Mouse (Mus musculus) MEL (cell line): Measurements from ENCODE around the gene Exosc1. TPM values are rescaled to one million over a fixed set of nuclear protein-coding genes. Genes with fewer than 3 reads are reported as not detected.

ENCODE experiments used
- DNase-seq: peaks from one replicate; pipeline ENCODE4 v3.0.0; 2011; ENCODE audit warnings: low read depth, low spot score
- H3K27ac ChIP-seq: 2 replicates; pipeline ENCODE4 v1.5.1; 2012; ENCODE audit warnings: low read depth, mild to moderate bottlenecking, control low read depth, low read length, moderate library complexity; ENCODE audit not compliant: control insufficient read depth
- H3K27me3 ChIP-seq, 2 experiments: fragments of 150-350 bp in 1 of 2; sonication (generic) in 1 of 2; 2 replicates each; pipeline ENCODE4 v1.6.1; 2012; ENCODE audit warnings: low read length in 2 of 2, mild to moderate bottlenecking in 2 of 2, improper control_type of control experiment in 1 of 2, moderate library complexity in 1 of 2; ENCODE audit not compliant: insufficient read depth in 2 of 2, control insufficient read depth in 1 of 2
- H3K36me3 ChIP-seq, 2 experiments: 2 replicates each; pipeline ENCODE4 v1.6.1; 2012 to 2014; ENCODE audit warnings: low read length in 2 of 2, improper control_type of control experiment in 1 of 2, inconsistent platforms in 1 of 2, mild to moderate bottlenecking in 1 of 2; ENCODE audit not compliant: insufficient read depth in 2 of 2, control insufficient read depth in 1 of 2
- H3K4me1 ChIP-seq, 2 experiments: fragments of 150-350 bp in 1 of 2; sonication (generic) in 1 of 2; 2 replicates each; pipeline ENCODE4 v1.6.1; 2012; ENCODE audit warnings: low read length in 2 of 2, improper control_type of control experiment in 1 of 2, mild to moderate bottlenecking in 1 of 2; ENCODE audit not compliant: insufficient read depth in 2 of 2, control insufficient read depth in 1 of 2
- H3K4me3 ChIP-seq, 2 experiments: fragments of 150-350 bp in 1 of 2; sonication (generic) in 1 of 2; 2 replicates each; pipeline ENCODE4 v1.5.1; 2012; ENCODE audit warnings: low read depth in 2 of 2, low read length in 2 of 2, mild to moderate bottlenecking in 2 of 2, moderate library complexity in 2 of 2, control low read depth in 1 of 2, improper control_type of control experiment in 1 of 2; ENCODE audit not compliant: control insufficient read depth in 1 of 2, insufficient read depth in 1 of 2
- H3K79me2 ChIP-seq: 2 replicates; pipeline ENCODE4 v1.6.1; 2012; ENCODE audit warnings: mild to moderate bottlenecking, low read length, moderate library complexity; ENCODE audit not compliant: control insufficient read depth, poor library complexity, insufficient read depth
- H3K9ac ChIP-seq: 2 replicates; pipeline ENCODE4 v1.6.1; 2012; ENCODE audit warnings: low read depth, mild to moderate bottlenecking, control low read depth, low read length, moderate library complexity; ENCODE audit not compliant: control insufficient read depth, poor library complexity, severe bottlenecking
- H3K9me3 ChIP-seq: fragments of 150-350 bp; sonication (generic); replicated peaks from 2 replicates; pipeline ENCODE4 v1.6.1; 2012; ENCODE audit warnings: mild to moderate bottlenecking, low read length, improper control_type of control experiment, moderate library complexity; ENCODE audit not compliant: insufficient read depth
- CHD2 ChIP-seq: IDR thresholded peaks from 2 replicates; pipeline ENCODE4 v1.6.1; 2011; ENCODE audit warnings: low read length, improper control_type of control experiment
- CTCF ChIP-seq, 3 experiments: IDR thresholded peaks in 2 of 3; conservative IDR thresholded peaks in 1 of 3; 2 replicates each; pipeline ENCODE4 v1.5.1; 2011 to 2012; ENCODE audit warnings: low read length in 3 of 3, low read depth in 2 of 3, mild to moderate bottlenecking in 2 of 3, improper control_type of control experiment in 1 of 3, inconsistent platforms in 1 of 3, mixed read lengths in 1 of 3, moderate library complexity in 1 of 3; ENCODE audit not compliant: control insufficient read depth in 1 of 3, insufficient read depth in 1 of 3, poor library complexity in 1 of 3, severe bottlenecking in 1 of 3
- JUND ChIP-seq: IDR thresholded peaks from 2 replicates; pipeline ENCODE4 v1.6.1; 2011; ENCODE audit warnings: low read depth, mild to moderate bottlenecking, improper control_type of control experiment, low read length
- MAFK ChIP-seq: IDR thresholded peaks from 2 replicates; pipeline ENCODE4 v1.6.1; 2011; ENCODE audit warnings: low read depth, mild to moderate bottlenecking, low read length, improper control_type of control experiment, borderline replicate concordance
- MAZ ChIP-seq: IDR thresholded peaks from 2 replicates; pipeline ENCODE4 v1.6.1; 2012; ENCODE audit warnings: low read depth, mild to moderate bottlenecking, inconsistent platforms, low read length, improper control_type of control experiment
- MYB ChIP-seq: IDR thresholded peaks from 2 replicates; pipeline ENCODE4 v1.6.1; 2011; ENCODE audit warnings: mild to moderate bottlenecking, low read depth, low read length, improper control_type of control experiment
- NRF1 ChIP-seq: IDR thresholded peaks from 2 replicates; pipeline ENCODE4 v1.6.1; 2014; ENCODE audit warnings: low read depth, mild to moderate bottlenecking, inconsistent platforms, low read length, improper control_type of control experiment, moderate library complexity; ENCODE audit not compliant: poor library complexity, insufficient read depth, severe bottlenecking
- POLR2AphosphoS2 ChIP-seq: IDR thresholded peaks from 2 replicates; pipeline ENCODE4 v1.6.1; 2011; ENCODE audit warnings: low read length, improper control_type of control experiment
- RAD21 ChIP-seq: IDR thresholded peaks from 2 replicates; pipeline ENCODE4 v1.6.1; 2011; ENCODE audit warnings: mild to moderate bottlenecking, low read depth, low read length, improper control_type of control experiment
- TAL1 ChIP-seq: IDR thresholded peaks from 2 replicates; pipeline ENCODE4 v1.6.1; 2012; ENCODE audit warnings: mild to moderate bottlenecking, inconsistent platforms, low read length, moderate library complexity, mixed read lengths
- UBTF ChIP-seq: IDR thresholded peaks from 2 replicates; pipeline ENCODE4 v1.6.1; 2012; ENCODE audit warnings: low read depth, mild to moderate bottlenecking, inconsistent platforms, low read length, improper control_type of control experiment, moderate library complexity, borderline replicate concordance; ENCODE audit not compliant: insufficient read depth
- USF2 ChIP-seq, 2 experiments: IDR thresholded peaks; 2 replicates each; pipeline ENCODE4 v1.6.1; 2011 to 2012; ENCODE audit warnings: improper control_type of control experiment in 2 of 2, low read length in 2 of 2, borderline replicate concordance in 1 of 2, inconsistent platforms in 1 of 2, low read depth in 1 of 2, mild to moderate bottlenecking in 1 of 2; ENCODE audit not compliant: insufficient read depth in 1 of 2
- ZKSCAN1 ChIP-seq: IDR thresholded peaks from 2 replicates; pipeline ENCODE4 v1.6.1; 2012; ENCODE audit warnings: low read depth, mild to moderate bottlenecking, inconsistent platforms, low read length, improper control_type of control experiment, moderate library complexity
- polyA plus RNA-seq, 2 experiments: library from polyadenylated mRNA; stranded (reverse) in 1 of 2; unstranded in 1 of 2; fragments of >175 nt in 1 of 2; fragments of >200 nt in 1 of 2; gene quantifications; 2 replicates each; pipeline versions ENCODE4 v1.2.1 to v1.2.4; 2012; ENCODE audit warnings: low replicate concordance in 2 of 2, low read depth in 1 of 2; ENCODE audit not compliant: insufficient read length in 2 of 2, insufficient read depth in 1 of 2, missing spikeins in 1 of 2
- total RNA-seq: library from RNA; depleted of rRNA; stranded (reverse); fragments of 300-350 nt; gene quantifications from 2 replicates; pipeline ENCODE4 v1.2.3, GENCODE M21; 2012; rRNA removed

Gene Exosc1
- total and polyA plus RNA-seq, 3 experiments: 118 to 390 (median 162) TPM

- Histone ChIP-seq H3K27ac (no peak overlapping the region), H3K4me3 (no peak overlapping the region), H3K27me3 (no peaks in the 10 kb centered on the region), H3K79me2 (no peaks in the 10 kb centered on the region), H3K9me3 (no peaks in the 10 kb centered on the region), H3K36me3 (peaks cover 0 to 45% of the 10 kb centered on the region in 2 experiments; a peak in 2 of 4 replicates), H3K9ac (no peak overlapping the region)
- DNase-seq: no peak
- TF ChIP-seq CTCF (IDR thresholded peaks at IDR 0.05 in 2 of 3, conservative IDR thresholded peaks at IDR 0.05 in 1 of 3; ENCODE audit: control insufficient read depth in 1 of 3, insufficient read depth in 1 of 3, low read depth in 2 of 3, low read length in 3 of 3, poor library complexity in 1 of 3, severe bottlenecking in 1 of 3) (no peak), MAZ (no peak), JUND (no peak), CHD2 (no peak), NRF1 (no peak), MYB (no peak), MAFK (no peak), ZKSCAN1 (no peak), USF2 (IDR thresholded peaks at IDR 0.05; ENCODE audit: borderline replicate concordance in 1 of 2, insufficient read depth in 1 of 2, low read depth in 1 of 2, low read length in 2 of 2) (no peak), RAD21 (no peak), UBTF (no peak), TAL1 (no peak), POLR2AphosphoS2 (no peak)
- TF ChIP-seq, all 39 proteins: peak for 0
- H3K4me1 ChIP-seq: no peaks in the 10 kb centered on the region
Measured at GRCm38 (mm10) chr19:41874356-41874755, 58.9 kb downstream of the Exosc1 start.

Other genes with a start within 250 kb of the Exosc1 start
- gene Slit1, start 189.8 kb downstream of the Exosc1 start, total RNA-seq: 0.04 TPM in 1 of 2 replicates, not detected in the other
- under 1 TPM in 1 of 2 experiments, not detected in 1; 0.04 TPM for gene Slit1, start 189.8 kb downstream of the Exosc1 start, polyA plus RNA-seq
- 47.5 and 53.9 TPM in 2 replicates for gene Arhgap19, start 131.4 kb downstream of the Exosc1 start, total RNA-seq
- 10 to 100 TPM in 1 of 2 experiments, not detected in 1; 67.9 TPM for gene Arhgap19, start 131.4 kb downstream of the Exosc1 start, polyA plus RNA-seq
- 26.7 and 36.0 TPM in 2 replicates for gene Frat1, start 103.5 kb downstream of the Exosc1 start, total RNA-seq
- gene Frat1, start 103.5 kb downstream of the Exosc1 start, polyA plus RNA-seq: 10 to 100 TPM in 1 of 2 experiments, not detected in 1; 31.5 TPM
- gene Frat2, start 85.3 kb downstream of the Exosc1 start, total RNA-seq: 55.6 and 58.2 TPM in 2 replicates
- 100 to 1,000 TPM in 1 of 2 experiments, not detected in 1; 110 TPM for gene Frat2, start 85.3 kb downstream of the Exosc1 start, polyA plus RNA-seq
- gene Rrp12, start 37.2 kb downstream of the Exosc1 start, total RNA-seq: 93.8 and 106 TPM in 2 replicates
- gene Rrp12, start 37.2 kb downstream of the Exosc1 start, polyA plus RNA-seq: 100 to 1,000 TPM in 1 of 2 experiments, 10 to 100 TPM in 1; 44.5 to 134 TPM
- gene Pgam1, start 21.5 kb downstream of the Exosc1 start, total RNA-seq: 267 and 714 TPM in 2 replicates
- gene Pgam1, start 21.5 kb downstream of the Exosc1 start, polyA plus RNA-seq: 100 to 1,000 TPM; 220 to 756 TPM
- 95.2 and 99.2 TPM in 2 replicates for gene Zdhhc16, start 57 bp upstream of the Exosc1 start, total RNA-seq
- 100 to 1,000 TPM in 1 of 2 experiments, not detected in 1; 128 TPM for gene Zdhhc16, start 57 bp upstream of the Exosc1 start, polyA plus RNA-seq
- gene Mms19, start 47.7 kb upstream of the Exosc1 start, total RNA-seq: 23.7 and 25.6 TPM in 2 replicates
- 10 to 100 TPM in 1 of 2 experiments, not detected in 1; 88.6 TPM for gene Mms19, start 47.7 kb upstream of the Exosc1 start, polyA plus RNA-seq
- gene Ubtd1, start 48.3 kb upstream of the Exosc1 start, total RNA-seq: 8.0 and 9.1 TPM in 2 replicates
- 10 to 100 TPM in 1 of 2 experiments, not detected in 1; 15.5 TPM for gene Ubtd1, start 48.3 kb upstream of the Exosc1 start, polyA plus RNA-seq
- gene Ankrd2, start 102.6 kb upstream of the Exosc1 start, total RNA-seq: not detected in 2 replicates
- not detected for gene Ankrd2, start 102.6 kb upstream of the Exosc1 start, polyA plus RNA-seq
- 0.31 TPM in 1 of 2 replicates, not detected in the other for gene Hoga1, start 112.2 kb upstream of the Exosc1 start, total RNA-seq
- under 1 TPM in 1 of 2 experiments, not detected in 1; 0.38 TPM for gene Hoga1, start 112.2 kb upstream of the Exosc1 start, polyA plus RNA-seq
- not detected in 2 replicates for gene 4933411K16Rik, start 118.8 kb upstream of the Exosc1 start, total RNA-seq
- gene 4933411K16Rik, start 118.8 kb upstream of the Exosc1 start, polyA plus RNA-seq: under 1 TPM in 1 of 2 experiments, not detected in 1; 0.10 TPM
- gene Morn4, start 152.9 kb upstream of the Exosc1 start, total RNA-seq: 4.9 and 5.7 TPM in 2 replicates
- gene Morn4, start 152.9 kb upstream of the Exosc1 start, polyA plus RNA-seq: 10 to 100 TPM in 1 of 2 experiments, not detected in 1; 18.4 TPM
- gene Pi4k2a, start 157.0 kb upstream of the Exosc1 start, total RNA-seq: 10.2 and 12.2 TPM in 2 replicates
- 10 to 100 TPM in 1 of 2 experiments, not detected in 1; 30.3 TPM for gene Pi4k2a, start 157.0 kb upstream of the Exosc1 start, polyA plus RNA-seq
- 49.5 and 54.8 TPM in 2 replicates for gene Avpi1, start 195.6 kb upstream of the Exosc1 start, total RNA-seq
- 10 to 100 TPM in 1 of 2 experiments, not detected in 1; 53.3 TPM for gene Avpi1, start 195.6 kb upstream of the Exosc1 start, polyA plus RNA-seq
- 7.9 and 9.7 TPM in 2 replicates for gene Marveld1, start 214.0 kb upstream of the Exosc1 start, total RNA-seq
- gene Marveld1, start 214.0 kb upstream of the Exosc1 start, polyA plus RNA-seq: 10 to 100 TPM in 1 of 2 experiments, not detected in 1; 24.4 TPM
- gene Zfyve27, start 230.5 kb upstream of the Exosc1 start, total RNA-seq: 22.0 and 27.0 TPM in 2 replicates
- gene Zfyve27, start 230.5 kb upstream of the Exosc1 start, polyA plus RNA-seq: 10 to 100 TPM in 1 of 2 experiments, not detected in 1; 40.2 TPM